Mouse (Mus musculus): Measurements from ENCODE around the gene Hist1h2ai. TPM values are rescaled to one million over a fixed set of nuclear protein-coding genes. Genes with fewer than 3 reads are reported as not detected.
"Not testable (repeated sequence)": the region's sequence is repeated elsewhere in the genome, so short reads cannot be mapped to it uniquely, and the experiment has no call there.

Hist1h2ai gene
- polyA plus RNA-seq, 1 experiment from 2014 or later = 32.5 TPM

- Histone ChIP-seq H3K4me2 (replicated peaks) (peak within 1 kb of the TSS; percentile 74), H3K27ac (peak within 1 kb of the TSS; percentile 93), H3K9ac (peak within 1 kb of the TSS; percentile 54), H3K4me3 (replicated peaks) (peak within 1 kb of the TSS; percentile 39), H3K4me1 (replicated peaks) (peaks cover 16% of the 10 kb centered on the region)
- H3K9me3 ChIP-seq; H3K36me3 ChIP-seq; H3K27me3 ChIP-seq (replicated peaks): not testable (repeated sequence)
- under 1% methylated on average over 33 of the region's 56 CpGs for WGBS
- ATAC-seq = peak; percentile 52
These were observed 1.5 kb downstream of the Hist1h2ai start, which contains the start of gene Hist1h3h for GRCm38 (mm10) chr13:21717397-21718357. Gene Hist1h3h, plus strand, starts transcription at chr13:21717659.

- no peaks in the 10 kb centered on the region for H3K36me3 ChIP-seq
- H3K27me3 ChIP-seq (replicated peaks) = no peaks in the 10 kb centered on the region
- ATAC-seq = no peak
- peak overlapping the region; percentile 65 for H3K4me2 ChIP-seq (replicated peaks)
- no peaks in the 10 kb centered on the region for H3K9me3 ChIP-seq
- H3K4me3 ChIP-seq (replicated peaks) = peak overlapping the region; percentile 39
- H3K27ac ChIP-seq = peak overlapping the region; percentile 75
- WGBS = 57% methylated on average over 4 of the region's 4 CpGs
- peaks cover 16% of the 10 kb centered on the region for H3K4me1 ChIP-seq (replicated peaks)
- H3K9ac ChIP-seq = peak overlapping the region; percentile 52
These were observed 2.3 kb downstream of the Hist1h2ai start for GRCm38 (mm10) chr13:21718381-21719080.

- H3K36me3 ChIP-seq; H3K9me3 ChIP-seq; H3K27me3 ChIP-seq (replicated peaks); H3K4me1 ChIP-seq (replicated peaks): not testable (repeated sequence)
- H3K9ac ChIP-seq = peak overlapping the region; percentile 30; the same call in 1 of the 2 replicates
- peak overlapping the region; percentile 37 for H3K4me3 ChIP-seq (replicated peaks)
- peak overlapping the region; percentile 82 for H3K27ac ChIP-seq
- peak; percentile 29 for ATAC-seq
- 2% methylated on average over 27 of the region's 44 CpGs for WGBS
- peak overlapping the region; percentile 61 for H3K4me2 ChIP-seq (replicated peaks)
These were observed 5.0 kb downstream of the Hist1h2ai start for GRCm38 (mm10) chr13:21721107-21721756.

- Histone ChIP-seq H3K9ac (peak within 1 kb of the TSS; percentile 41), H3K4me2 (replicated peaks) (peak within 1 kb of the TSS; percentile 61), H3K27ac (peak within 1 kb of the TSS; percentile 87), H3K4me3 (replicated peaks) (peak within 1 kb of the TSS; percentile 37)
- WGBS = under 1% methylated on average over 37 of the region's 37 CpGs
- H3K36me3 ChIP-seq; H3K9me3 ChIP-seq; H3K27me3 ChIP-seq (replicated peaks); H3K4me1 ChIP-seq (replicated peaks): not testable (repeated sequence)
- ATAC-seq = peak; percentile 96
These were observed 5.6 kb downstream of the Hist1h2ai start, which contains the start of gene Hist1h2bm for GRCm38 (mm10) chr13:21721757-21722372. Gene Hist1h2bm, plus strand, starts transcription at chr13:21722044.

- no peaks in the 10 kb centered on the region for H3K36me3 ChIP-seq
- peak overlapping the region; percentile 29 for H3K4me3 ChIP-seq (replicated peaks)
- peak overlapping the region; percentile 41 for H3K9ac ChIP-seq
- H3K4me1 ChIP-seq (replicated peaks) = peaks cover 8% of the 10 kb centered on the region
- H3K27me3 ChIP-seq (replicated peaks) = no peaks in the 10 kb centered on the region
- peak overlapping the region; percentile 87 for H3K27ac ChIP-seq
- ATAC-seq = peak; percentile 17
- 3% methylated on average over 11 of the region's 11 CpGs for WGBS
- peak overlapping the region; percentile 60 for H3K4me2 ChIP-seq (replicated peaks)
- H3K9me3 ChIP-seq = no peaks in the 10 kb centered on the region
These were observed 6.2 kb downstream of the Hist1h2ai start for GRCm38 (mm10) chr13:21722373-21722925.

GRCm38 (mm10) chr13:21722993-21723836 lies 7.0 kb downstream of the Hist1h2ai start:
- H3K27ac ChIP-seq = no peak overlapping the region; the same call in 1 of the 2 replicates
- ATAC-seq = no peak

GRCm38 (mm10) chr13:21727948-21728572 lies 11.8 kb downstream of the Hist1h2ai start:
- H3K36me3 ChIP-seq = no peaks in the 10 kb centered on the region
- no peak overlapping the region for H3K27ac ChIP-seq
- no peaks in the 10 kb centered on the region for H3K27me3 ChIP-seq (replicated peaks)
- H3K4me2 ChIP-seq (replicated peaks) = no peak overlapping the region
- H3K4me3 ChIP-seq (replicated peaks) = no peak overlapping the region
- no peaks in the 10 kb centered on the region; the same call in 1 of the 2 replicates for H3K4me1 ChIP-seq (replicated peaks)
- peak; percentile 69 for ATAC-seq
- no peak overlapping the region for H3K9ac ChIP-seq
- 30% methylated on average over 11 of the region's 11 CpGs for WGBS
- H3K9me3 ChIP-seq = no peaks in the 10 kb centered on the region

More at GRCm38 (mm10) chr13:21722993-21723836, 7.0 kb downstream of the Hist1h2ai start:
- H3K9me3 ChIP-seq = no peaks in the 10 kb centered on the region
- H3K36me3 ChIP-seq = no peaks in the 10 kb centered on the region
- peaks cover 7% of the 10 kb centered on the region for H3K4me1 ChIP-seq (replicated peaks)
- H3K27me3 ChIP-seq (replicated peaks) = no peaks in the 10 kb centered on the region
- H3K4me3 ChIP-seq (replicated peaks) = no peak overlapping the region
- peak overlapping the region; percentile 60; the same call in 1 of the 2 replicates for H3K4me2 ChIP-seq (replicated peaks)
- H3K9ac ChIP-seq = no peak overlapping the region
- WGBS = 38% methylated on average over 5 of the region's 5 CpGs

GRCm38 (mm10) chr13:21729544-21729943 lies 13.3 kb downstream of the Hist1h2ai start:
- H3K4me3 ChIP-seq (replicated peaks) = no peak overlapping the region
- H3K27me3 ChIP-seq (replicated peaks) = no peaks in the 10 kb centered on the region
- no peaks in the 10 kb centered on the region for H3K9me3 ChIP-seq
- H3K9ac ChIP-seq = no peak overlapping the region
- no peak for ATAC-seq
- WGBS = 61% methylated on average over 1 of the region's 1 CpGs
- H3K4me1 ChIP-seq (replicated peaks) = no peaks in the 10 kb centered on the region; the same call in 1 of the 2 replicates
- no peaks in the 10 kb centered on the region for H3K36me3 ChIP-seq
- no peak overlapping the region for H3K27ac ChIP-seq
- no peak overlapping the region for H3K4me2 ChIP-seq (replicated peaks)

GRCm38 (mm10) chr13:21733466-21733865 lies 17.2 kb downstream of the Hist1h2ai start:
- H3K36me3 ChIP-seq = no peaks in the 10 kb centered on the region
- H3K4me2 ChIP-seq (replicated peaks) = no peak overlapping the region
- H3K4me1 ChIP-seq (replicated peaks) = no peaks in the 10 kb centered on the region; the same call in 1 of the 2 replicates
- 80% methylated on average over 5 of the region's 5 CpGs for WGBS
- no peak overlapping the region for H3K4me3 ChIP-seq (replicated peaks)
- H3K27ac ChIP-seq = no peak overlapping the region
- H3K9me3 ChIP-seq = no peaks in the 10 kb centered on the region
- no peak for ATAC-seq
- H3K9ac ChIP-seq = no peak overlapping the region
- H3K27me3 ChIP-seq (replicated peaks) = no peaks in the 10 kb centered on the region
